Mouse (Mus musculus) skeletal muscle tissue, adult 2 months (tissue): ENCODE results near the gene Krtap19-4.

ENCODE experiments used
- DNase-seq: peaks from one replicate; pipeline ENCODE4 v3.0.0-alpha.2; 2012; ENCODE audit warnings: low read depth, low spot score

The Krtap19-4 gene

DNA sequence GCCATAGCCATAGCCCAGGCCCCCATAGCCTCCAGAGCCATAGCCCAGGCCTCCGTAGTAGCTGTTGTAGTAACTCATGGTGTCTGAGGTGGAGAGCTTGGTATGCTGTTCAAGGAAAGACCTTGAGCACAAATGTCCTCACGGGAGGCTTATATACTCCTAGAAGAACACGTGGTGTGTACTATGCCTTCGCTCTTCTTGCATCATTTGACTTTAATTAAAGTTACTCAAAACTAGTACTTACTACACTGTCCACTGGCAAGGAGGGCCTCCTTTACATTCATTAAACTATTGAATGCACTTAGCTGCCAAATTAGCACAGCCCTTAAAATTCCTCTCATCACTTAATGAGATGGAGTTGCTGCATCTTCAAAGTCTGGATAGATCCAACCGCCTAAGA lies at the start of gene Krtap19-4:
TSS of gene Krtap19-4 (minus strand) at position 101 of the 400 bp plus-strand sequence.
- DNase-seq = no peak

DNA sequence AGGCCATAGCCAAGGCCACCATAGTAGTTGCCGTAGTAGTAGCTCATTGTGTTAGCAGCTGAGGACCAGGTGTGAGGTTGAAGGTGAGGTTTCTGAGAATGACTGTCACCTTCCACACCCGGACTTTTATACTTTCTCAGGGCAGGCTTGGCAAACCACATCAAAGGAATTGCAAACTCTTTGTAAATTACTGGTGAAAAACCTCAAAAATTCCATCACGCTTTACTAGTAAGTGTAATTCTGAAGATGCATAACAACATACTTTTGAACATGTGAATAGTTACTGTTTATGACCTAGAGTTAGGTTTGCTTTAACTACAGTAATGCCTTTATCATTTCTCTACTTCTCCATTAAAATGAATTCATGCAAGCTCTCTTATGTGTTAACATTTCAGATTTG lies 47.3 kb upstream of the Krtap19-4 start, which contains the start of gene Krtap19-9b:
TSS of gene Krtap19-9b (minus strand) at position 101 of the 400 bp plus-strand sequence.
- DNase-seq = no peak

GRCm38 (mm10) chr16:88896357-88896756 lies 11.5 kb upstream of the Krtap19-4 start, which contains the start of gene Krtap19-5:
Gene Krtap19-5, minus strand, starts transcription at chr16:88896457.
- DNase-seq = no peak

DNA sequence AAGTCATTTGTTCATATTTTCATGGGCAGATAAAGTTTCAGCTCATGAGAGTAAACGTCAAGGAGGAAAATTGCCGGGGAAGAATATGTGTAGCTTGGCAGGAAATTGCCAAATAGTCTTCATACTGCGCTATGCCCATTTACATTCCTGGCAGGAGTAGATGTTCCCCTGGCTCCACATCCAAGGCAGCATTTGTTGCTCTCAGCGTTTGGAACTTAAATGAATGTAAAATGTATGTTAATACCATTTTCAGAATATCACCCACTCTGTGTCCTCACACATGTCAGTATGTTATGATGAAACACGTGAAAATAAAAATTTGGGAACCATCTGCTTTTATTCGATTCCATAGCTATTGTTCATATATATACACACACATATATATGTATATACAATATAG lies 2.0 kb upstream of the Krtap19-4 start:
- no peak for DNase-seq

- DNase-seq = no peak
These were observed 7.0 kb downstream of the Krtap19-4 start, which contains the start of gene Krtap19-3 for GRCm38 (mm10) chr16:88877938-88878337. Gene Krtap19-3, minus strand, starts transcription at chr16:88878038.

- no peak for DNase-seq
These were observed 10.7 kb downstream of the Krtap19-4 start, which contains the start of gene Krtap19-2 for GRCm38 (mm10) chr16:88874169-88874568. Gene Krtap19-2, minus strand, starts transcription at chr16:88874269.

GRCm38 (mm10) chr16:88869311-88869710 lies 15.6 kb downstream of the Krtap19-4 start, which contains the start of gene Krtap19-1:
Gene Krtap19-1, minus strand, starts transcription at chr16:88869411.
- DNase-seq = no peak

DNA sequence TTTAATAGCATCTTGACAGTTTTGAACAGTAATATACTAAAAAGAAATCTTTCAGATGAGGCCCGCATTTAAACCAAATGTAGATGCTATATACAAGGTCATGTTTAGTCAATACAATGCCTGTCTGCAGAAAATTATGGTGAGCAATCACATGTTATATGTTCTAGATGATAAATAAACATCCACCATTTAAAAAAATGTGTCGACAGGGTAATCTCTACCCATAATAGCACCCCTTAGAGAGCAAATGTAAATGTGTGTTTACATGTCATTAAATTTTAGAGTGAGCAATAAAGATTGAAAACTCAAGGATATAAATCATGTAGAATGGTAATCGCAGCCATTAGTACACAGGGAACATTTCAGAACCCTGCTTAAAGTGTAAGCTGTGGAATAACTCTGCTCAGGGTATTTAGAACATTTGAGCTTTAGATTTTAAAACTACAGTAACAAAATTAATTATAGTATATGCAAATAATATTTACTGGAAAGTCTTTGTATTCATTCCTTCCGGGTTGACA lies 19.9 kb downstream of the Krtap19-4 start:
- no peak for DNase-seq

- DNase-seq = no peak
These were observed 33.4 kb downstream of the Krtap19-4 start for GRCm38 (mm10) chr16:88851450-88851849.

DNA sequence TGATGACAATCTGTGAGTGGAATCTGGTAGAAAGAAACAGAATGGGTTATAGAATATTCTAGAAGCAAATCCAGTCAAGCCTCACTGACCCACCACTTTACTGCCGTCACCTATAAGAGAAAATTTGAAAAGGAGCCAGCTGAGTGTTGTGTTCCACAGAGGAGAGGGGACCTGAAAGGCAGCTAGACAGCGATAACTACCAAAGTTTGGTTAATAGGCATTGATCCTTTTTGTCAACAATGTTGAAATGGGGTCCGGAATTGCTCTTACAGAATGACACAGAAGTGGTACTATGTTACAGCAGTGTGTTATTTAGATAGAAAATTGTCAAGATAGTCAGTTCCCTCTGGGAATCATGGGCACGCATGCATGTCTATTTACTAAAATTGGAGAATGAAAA lies 36.3 kb downstream of the Krtap19-4 start:
- DNase-seq = no peak

GRCm38 (mm10) chr16:88847363-88847762 lies 37.5 kb downstream of the Krtap19-4 start:
- DNase-seq = no peak
